Mouse (Mus musculus) MEL (cell line): ENCODE results near the gene St3gal2. TPM values are rescaled to one million over a fixed set of nuclear protein-coding genes. Genes with fewer than 3 reads are reported as not detected.
A peak's percentile ranks its signal among the peaks of the same experiment; 100 is the strongest.

Source experiments
- DNase-seq: peaks from one replicate; pipeline ENCODE4 v3.0.0; 2011; ENCODE audit warnings: low read depth, low spot score
- H3K27ac ChIP-seq: 2 replicates; pipeline ENCODE4 v1.5.1; 2012; ENCODE audit warnings: low read depth, mild to moderate bottlenecking, control low read depth, low read length, moderate library complexity; ENCODE audit not compliant: control insufficient read depth
- H3K27me3 ChIP-seq, 2 experiments: fragments of 150-350 bp in 1 of 2; sonication (generic) in 1 of 2; 2 replicates each; pipeline ENCODE4 v1.6.1; 2012; ENCODE audit warnings: low read length in 2 of 2, mild to moderate bottlenecking in 2 of 2, improper control_type of control experiment in 1 of 2, moderate library complexity in 1 of 2; ENCODE audit not compliant: insufficient read depth in 2 of 2, control insufficient read depth in 1 of 2
- H3K36me3 ChIP-seq, 2 experiments: 2 replicates each; pipeline ENCODE4 v1.6.1; 2012 to 2014; ENCODE audit warnings: low read length in 2 of 2, improper control_type of control experiment in 1 of 2, inconsistent platforms in 1 of 2, mild to moderate bottlenecking in 1 of 2; ENCODE audit not compliant: insufficient read depth in 2 of 2, control insufficient read depth in 1 of 2
- H3K4me1 ChIP-seq, 2 experiments: fragments of 150-350 bp in 1 of 2; sonication (generic) in 1 of 2; 2 replicates each; pipeline ENCODE4 v1.6.1; 2012; ENCODE audit warnings: low read length in 2 of 2, improper control_type of control experiment in 1 of 2, mild to moderate bottlenecking in 1 of 2; ENCODE audit not compliant: insufficient read depth in 2 of 2, control insufficient read depth in 1 of 2
- H3K4me3 ChIP-seq, 2 experiments: fragments of 150-350 bp in 1 of 2; sonication (generic) in 1 of 2; 2 replicates each; pipeline ENCODE4 v1.5.1; 2012; ENCODE audit warnings: low read depth in 2 of 2, low read length in 2 of 2, mild to moderate bottlenecking in 2 of 2, moderate library complexity in 2 of 2, control low read depth in 1 of 2, improper control_type of control experiment in 1 of 2; ENCODE audit not compliant: control insufficient read depth in 1 of 2, insufficient read depth in 1 of 2
- H3K79me2 ChIP-seq: 2 replicates; pipeline ENCODE4 v1.6.1; 2012; ENCODE audit warnings: mild to moderate bottlenecking, low read length, moderate library complexity; ENCODE audit not compliant: control insufficient read depth, poor library complexity, insufficient read depth
- H3K9ac ChIP-seq: 2 replicates; pipeline ENCODE4 v1.6.1; 2012; ENCODE audit warnings: low read depth, mild to moderate bottlenecking, control low read depth, low read length, moderate library complexity; ENCODE audit not compliant: control insufficient read depth, poor library complexity, severe bottlenecking
- H3K9me3 ChIP-seq: fragments of 150-350 bp; sonication (generic); replicated peaks from 2 replicates; pipeline ENCODE4 v1.6.1; 2012; ENCODE audit warnings: mild to moderate bottlenecking, low read length, improper control_type of control experiment, moderate library complexity; ENCODE audit not compliant: insufficient read depth
- CHD1 ChIP-seq: IDR thresholded peaks from 2 replicates; pipeline ENCODE4 v1.6.1; 2012; ENCODE audit warnings: low read depth, mild to moderate bottlenecking, inconsistent platforms, low read length, improper control_type of control experiment
- CTCF ChIP-seq, 3 experiments: IDR thresholded peaks in 2 of 3; conservative IDR thresholded peaks in 1 of 3; 2 replicates each; pipeline ENCODE4 v1.5.1; 2011 to 2012; ENCODE audit warnings: low read length in 3 of 3, low read depth in 2 of 3, mild to moderate bottlenecking in 2 of 3, improper control_type of control experiment in 1 of 3, inconsistent platforms in 1 of 3, mixed read lengths in 1 of 3, moderate library complexity in 1 of 3; ENCODE audit not compliant: control insufficient read depth in 1 of 3, insufficient read depth in 1 of 3, poor library complexity in 1 of 3, severe bottlenecking in 1 of 3
- E2F4 ChIP-seq: IDR thresholded peaks from 2 replicates; pipeline ENCODE4 v1.6.1; 2011; ENCODE audit warnings: low read depth, low read length, improper control_type of control experiment, borderline replicate concordance
- EP300 ChIP-seq, 2 experiments: IDR thresholded peaks; 2 replicates each; pipeline ENCODE4 v1.6.1; 2011; ENCODE audit warnings: improper control_type of control experiment in 2 of 2, low read length in 2 of 2, low read depth in 1 of 2, mild to moderate bottlenecking in 1 of 2
- GABPA ChIP-seq: IDR thresholded peaks from 2 replicates; pipeline ENCODE4 v1.6.1; 2012; ENCODE audit warnings: low read depth, mild to moderate bottlenecking, inconsistent platforms, low read length, improper control_type of control experiment, moderate library complexity
- KAT2A ChIP-seq: conservative IDR thresholded peaks from 2 replicates; pipeline ENCODE4 v1.6.1; 2012; ENCODE audit warnings: low read depth, low read length, improper control_type of control experiment, inconsistent platforms
- MAX ChIP-seq: IDR thresholded peaks from 2 replicates; pipeline ENCODE4 v1.6.1; 2011; ENCODE audit warnings: low read length, improper control_type of control experiment
- NELFE ChIP-seq: IDR thresholded peaks from 2 replicates; pipeline ENCODE4 v1.6.1; 2011; ENCODE audit warnings: low read depth, low read length, improper control_type of control experiment
- NRF1 ChIP-seq: IDR thresholded peaks from 2 replicates; pipeline ENCODE4 v1.6.1; 2014; ENCODE audit warnings: low read depth, mild to moderate bottlenecking, inconsistent platforms, low read length, improper control_type of control experiment, moderate library complexity; ENCODE audit not compliant: poor library complexity, insufficient read depth, severe bottlenecking
- POLR2A ChIP-seq, 2 experiments: IDR thresholded peaks; 2 replicates each; pipeline ENCODE4 v1.6.1; 2011 to 2012; ENCODE audit warnings: low read length in 2 of 2, mild to moderate bottlenecking in 2 of 2, control low read depth in 1 of 2, improper control_type of control experiment in 1 of 2, low read depth in 1 of 2, moderate library complexity in 1 of 2; ENCODE audit not compliant: control insufficient read depth in 1 of 2, insufficient read depth in 1 of 2, poor library complexity in 1 of 2
- RAD21 ChIP-seq: IDR thresholded peaks from 2 replicates; pipeline ENCODE4 v1.6.1; 2011; ENCODE audit warnings: mild to moderate bottlenecking, low read depth, low read length, improper control_type of control experiment
- SMC3 ChIP-seq: IDR thresholded peaks from 2 replicates; pipeline ENCODE4 v1.6.1; 2011; ENCODE audit warnings: low read depth, low read length, improper control_type of control experiment
- TAL1 ChIP-seq: IDR thresholded peaks from 2 replicates; pipeline ENCODE4 v1.6.1; 2012; ENCODE audit warnings: mild to moderate bottlenecking, inconsistent platforms, low read length, moderate library complexity, mixed read lengths
- UBTF ChIP-seq: IDR thresholded peaks from 2 replicates; pipeline ENCODE4 v1.6.1; 2012; ENCODE audit warnings: low read depth, mild to moderate bottlenecking, inconsistent platforms, low read length, improper control_type of control experiment, moderate library complexity, borderline replicate concordance; ENCODE audit not compliant: insufficient read depth
- USF1 ChIP-seq: IDR thresholded peaks from 2 replicates; pipeline ENCODE4 v1.6.1; 2014; ENCODE audit warnings: low read depth, mild to moderate bottlenecking, inconsistent platforms, low read length, improper control_type of control experiment, moderate library complexity
- USF2 ChIP-seq, 2 experiments: IDR thresholded peaks; 2 replicates each; pipeline ENCODE4 v1.6.1; 2011 to 2012; ENCODE audit warnings: improper control_type of control experiment in 2 of 2, low read length in 2 of 2, borderline replicate concordance in 1 of 2, inconsistent platforms in 1 of 2, low read depth in 1 of 2, mild to moderate bottlenecking in 1 of 2; ENCODE audit not compliant: insufficient read depth in 1 of 2
- ZKSCAN1 ChIP-seq: IDR thresholded peaks from 2 replicates; pipeline ENCODE4 v1.6.1; 2012; ENCODE audit warnings: low read depth, mild to moderate bottlenecking, inconsistent platforms, low read length, improper control_type of control experiment, moderate library complexity
- ZMIZ1 ChIP-seq: IDR thresholded peaks from 2 replicates; pipeline ENCODE4 v1.6.1; 2012; ENCODE audit warnings: low read depth, mild to moderate bottlenecking, inconsistent platforms, low read length, improper control_type of control experiment, moderate library complexity
- ZNF384 ChIP-seq: IDR thresholded peaks from 2 replicates; pipeline ENCODE4 v1.6.1; 2012; ENCODE audit warnings: low read depth, mild to moderate bottlenecking, inconsistent platforms, low read length, improper control_type of control experiment
- polyA plus RNA-seq, 2 experiments: library from polyadenylated mRNA; stranded (reverse) in 1 of 2; unstranded in 1 of 2; fragments of >175 nt in 1 of 2; fragments of >200 nt in 1 of 2; gene quantifications; 2 replicates each; pipeline versions ENCODE4 v1.2.1 to v1.2.4; 2012; ENCODE audit warnings: low replicate concordance in 2 of 2, low read depth in 1 of 2; ENCODE audit not compliant: insufficient read length in 2 of 2, insufficient read depth in 1 of 2, missing spikeins in 1 of 2
- total RNA-seq: library from RNA; depleted of rRNA; stranded (reverse); fragments of 300-350 nt; gene quantifications from 2 replicates; pipeline ENCODE4 v1.2.3, GENCODE M21; 2012

St3gal2 gene
- total and polyA plus RNA-seq, 3 experiments: 5.2 to 18.0 TPM; not detected in 1

GRCm38 (mm10) chr8:110889904-110890470, 29.7 kb upstream of the St3gal2 start:
- DNase-seq: no peak
- H3K4me1 ChIP-seq: no peaks in the 10 kb centered on the region
- no peaks in the 10 kb centered on the region for H3K36me3 ChIP-seq
- H3K9me3 ChIP-seq: no peaks in the 10 kb centered on the region
- no peak overlapping the region for H3K27ac ChIP-seq
- H3K27me3 ChIP-seq: no peaks in the 10 kb centered on the region
- H3K79me2 ChIP-seq: no peaks in the 10 kb centered on the region
- no peak overlapping the region for H3K4me3 ChIP-seq
- TF ChIP-seq KAT2A (no peak), NELFE (no peak), GABPA (no peak), ZMIZ1 (no peak)
- TF ChIP-seq, all 39 proteins: peak for 0
- no peak overlapping the region for H3K9ac ChIP-seq

DNA sequence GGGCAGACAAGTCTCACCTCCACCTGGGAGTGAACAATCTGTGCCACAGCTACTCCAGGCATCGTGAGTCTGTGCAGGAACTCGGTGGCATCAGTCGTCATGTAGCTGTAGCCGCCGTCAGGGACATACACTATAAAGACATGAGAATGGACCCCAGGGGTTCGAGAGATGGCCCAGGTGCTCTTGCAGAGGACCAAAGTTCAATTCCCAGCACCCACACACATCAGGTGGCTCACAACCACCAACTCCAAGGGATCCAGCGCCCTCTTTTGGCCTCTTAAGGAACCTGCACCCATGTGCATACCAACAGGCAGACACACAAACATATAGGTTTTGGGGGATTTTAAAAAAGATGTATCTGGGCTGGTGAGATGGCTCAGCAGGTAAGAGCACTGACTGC, 27.7 kb upstream of the St3gal2 start:
- H3K4me3 ChIP-seq: no peak overlapping the region
- TF ChIP-seq NRF1 (no peak), ZKSCAN1 (no peak), RAD21 (peak; percentile 13), CTCF (IDR thresholded peaks at IDR 0.05 in 2 of 3, conservative IDR thresholded peaks at IDR 0.05 in 1 of 3; ENCODE audit: control insufficient read depth in 1 of 3, insufficient read depth in 1 of 3, low read depth in 2 of 3, low read length in 3 of 3, poor library complexity in 1 of 3, severe bottlenecking in 1 of 3) (peak; percentile 6 to 31 (median 23); a peak in 4 of 6 replicates), SMC3 (peak; percentile 11; the same call in 1 of the 2 replicates), USF1 (no peak)
- no peaks in the 10 kb centered on the region for H3K79me2 ChIP-seq
- no peaks in the 10 kb centered on the region for H3K9me3 ChIP-seq
- H3K9ac ChIP-seq: no peak overlapping the region
- no peaks in the 10 kb centered on the region for H3K27me3 ChIP-seq
- no peaks in the 10 kb centered on the region for H3K4me1 ChIP-seq
- no peak overlapping the region for H3K27ac ChIP-seq
- no peaks in the 10 kb centered on the region for H3K36me3 ChIP-seq
- DNase-seq: no peak

- H3K36me3 ChIP-seq: no peaks in the 10 kb centered on the region
Measured at GRCm38 (mm10) chr8:110892913-110893312, 26.8 kb upstream of the St3gal2 start.

More at GRCm38 (mm10) chr8:110892913-110893312, 26.8 kb upstream of the St3gal2 start:
- TF ChIP-seq UBTF (no peak), TAL1 (no peak), ZNF384 (no peak), SMC3 (no peak), POLR2A (IDR thresholded peaks at IDR 0.05; ENCODE audit: control insufficient read depth in 1 of 2, insufficient read depth in 1 of 2, low read depth in 1 of 2, low read length in 2 of 2, poor library complexity in 1 of 2) (no peak), MAX (no peak), CHD1 (no peak), NELFE (no peak), E2F4 (no peak), GABPA (no peak), EP300 (IDR thresholded peaks at IDR 0.05; ENCODE audit: low read depth in 1 of 2, low read length in 2 of 2) (no peak), USF1 (no peak), USF2 (IDR thresholded peaks at IDR 0.05; ENCODE audit: borderline replicate concordance in 1 of 2, insufficient read depth in 1 of 2, low read depth in 1 of 2, low read length in 2 of 2) (no peak)
- H3K9ac ChIP-seq: no peak overlapping the region
- no peaks in the 10 kb centered on the region for H3K79me2 ChIP-seq
- no peak overlapping the region for H3K27ac ChIP-seq
- no peak overlapping the region for H3K4me3 ChIP-seq
- no peaks in the 10 kb centered on the region for H3K4me1 ChIP-seq
- H3K27me3 ChIP-seq: no peaks in the 10 kb centered on the region
- no peaks in the 10 kb centered on the region for H3K9me3 ChIP-seq
- no peak for DNase-seq
